Mouse (Mus musculus): ENCODE measurements around the gene 6030458C11Rik. TPM values are rescaled to one million over a fixed set of nuclear protein-coding genes. Genes with fewer than 3 reads are reported as not detected.
"Not testable (repeated sequence)": the region's sequence is repeated elsewhere in the genome, so short reads cannot be mapped to it uniquely, and the experiment has no call there.

Gene 6030458C11Rik
- polyA plus RNA-seq, 1 experiment, result 2.9 TPM

GRCm38 (mm10) chr15:12822416-12823395, 1.7 kb downstream of the 6030458C11Rik start:
- Histone ChIP-seq H3K27ac (ENCODE audit: insufficient read depth, low read depth, low read length) (no peak overlapping the region), H3K4me1 (ENCODE audit: control insufficient read depth, insufficient read depth, insufficient read length, low read length) (peaks cover 2% of the 10 kb centered on the region; the same call in 1 of the 2 replicates), H3K4me3 (ENCODE audit: low read depth, low read length) (no peak overlapping the region), H3K36me3 (ENCODE audit: control insufficient read depth, insufficient read depth, low read length) (peaks cover 25% of the 10 kb centered on the region), H3K27me3 (ENCODE audit: control insufficient read depth, insufficient read depth, low read length) (no peaks in the 10 kb centered on the region)
- WGBS, result 79% methylated on average over 9 of the region's 9 CpGs
- TF ChIP-seq POLR2A (IDR thresholded peaks at IDR 0.05; ENCODE audit: low read depth, low read length), result no peak
- no peak for TF ChIP-seq CTCF (IDR thresholded peaks at IDR 0.05; ENCODE audit: extremely low read depth, insufficient read length, insufficient replicate concordance, low read depth, low read length)

- no peak overlapping the region for H3K27ac ChIP-seq (ENCODE audit: insufficient read depth, low read depth, low read length)
- 87% methylated on average over 8 of the region's 8 CpGs for WGBS
- no peak overlapping the region for H3K4me3 ChIP-seq (ENCODE audit: low read depth, low read length)
- no peaks in the 10 kb centered on the region for H3K27me3 ChIP-seq (ENCODE audit: control insufficient read depth, insufficient read depth, low read length)
- TF ChIP-seq POLR2A (IDR thresholded peaks at IDR 0.05; ENCODE audit: low read depth, low read length) (no peak), CTCF (IDR thresholded peaks at IDR 0.05; ENCODE audit: extremely low read depth, insufficient read length, insufficient replicate concordance, low read depth, low read length) (no peak)
- peaks cover 65% of the 10 kb centered on the region for H3K36me3 ChIP-seq (ENCODE audit: control insufficient read depth, insufficient read depth, low read length)
- no peaks in the 10 kb centered on the region for H3K4me1 ChIP-seq (ENCODE audit: control insufficient read depth, insufficient read depth, insufficient read length, low read length)
Observed at GRCm38 (mm10) chr15:12817592-12817991, 6.9 kb downstream of the 6030458C11Rik start.

GRCm38 (mm10) chr15:12812646-12813045, 11.8 kb downstream of the 6030458C11Rik start:
- no peaks in the 10 kb centered on the region for H3K4me1 ChIP-seq (ENCODE audit: control insufficient read depth, insufficient read depth, insufficient read length, low read length)
- TF ChIP-seq CTCF (IDR thresholded peaks at IDR 0.05; ENCODE audit: extremely low read depth, insufficient read length, insufficient replicate concordance, low read depth, low read length) (no peak), POLR2A (IDR thresholded peaks at IDR 0.05; ENCODE audit: low read depth, low read length) (no peak)
- H3K4me3 ChIP-seq (ENCODE audit: low read depth, low read length), result no peak overlapping the region
- 94% methylated on average over 11 of the region's 11 CpGs for WGBS
- peaks cover 62% of the 10 kb centered on the region for H3K36me3 ChIP-seq (ENCODE audit: control insufficient read depth, insufficient read depth, low read length)
- no peak overlapping the region for H3K27ac ChIP-seq (ENCODE audit: insufficient read depth, low read depth, low read length)
- H3K27me3 ChIP-seq (ENCODE audit: control insufficient read depth, insufficient read depth, low read length), result no peaks in the 10 kb centered on the region

GRCm38 (mm10) chr15:12809305-12809704, 15.1 kb downstream of the 6030458C11Rik start:
- H3K4me3 ChIP-seq (ENCODE audit: low read depth, low read length), result no peak overlapping the region
- TF ChIP-seq CTCF (IDR thresholded peaks at IDR 0.05; ENCODE audit: extremely low read depth, insufficient read length, insufficient replicate concordance, low read depth, low read length) (no peak), POLR2A (IDR thresholded peaks at IDR 0.05; ENCODE audit: low read depth, low read length) (no peak)
- WGBS, result 78% methylated on average over 6 of the region's 6 CpGs

GRCm38 (mm10) chr15:12807088-12807487, 17.4 kb downstream of the 6030458C11Rik start:
- TF ChIP-seq POLR2A (IDR thresholded peaks at IDR 0.05; ENCODE audit: low read depth, low read length), result no peak
- Histone ChIP-seq H3K27ac (ENCODE audit: insufficient read depth, low read depth, low read length) (no peak overlapping the region), H3K4me3 (ENCODE audit: low read depth, low read length) (no peak overlapping the region), H3K4me1 (ENCODE audit: control insufficient read depth, insufficient read depth, insufficient read length, low read length) (no peaks in the 10 kb centered on the region; the same call in 1 of the 2 replicates), H3K27me3 (ENCODE audit: control insufficient read depth, insufficient read depth, low read length) (no peaks in the 10 kb centered on the region), H3K36me3 (ENCODE audit: control insufficient read depth, insufficient read depth, low read length) (peaks cover 22% of the 10 kb centered on the region)
- WGBS, result 89% methylated on average over 10 of the region's 10 CpGs

More at GRCm38 (mm10) chr15:12809305-12809704, 15.1 kb downstream of the 6030458C11Rik start:
- Histone ChIP-seq H3K27ac (ENCODE audit: insufficient read depth, low read depth, low read length) (no peak overlapping the region), H3K27me3 (ENCODE audit: control insufficient read depth, insufficient read depth, low read length) (no peaks in the 10 kb centered on the region), H3K36me3 (ENCODE audit: control insufficient read depth, insufficient read depth, low read length) (peaks cover 35% of the 10 kb centered on the region), H3K4me1 (ENCODE audit: control insufficient read depth, insufficient read depth, insufficient read length, low read length) (no peaks in the 10 kb centered on the region; the same call in 1 of the 2 replicates)

GRCm38 (mm10) chr15:12805071-12805470, 19.4 kb downstream of the 6030458C11Rik start:
- TF ChIP-seq CTCF (IDR thresholded peaks at IDR 0.05; ENCODE audit: extremely low read depth, insufficient read length, insufficient replicate concordance, low read depth, low read length), result no peak
- no peak for TF ChIP-seq POLR2A (IDR thresholded peaks at IDR 0.05; ENCODE audit: low read depth, low read length)
- H3K36me3 ChIP-seq (ENCODE audit: control insufficient read depth, insufficient read depth, low read length), result peaks cover 11% of the 10 kb centered on the region
- H3K27me3 ChIP-seq (ENCODE audit: control insufficient read depth, insufficient read depth, low read length), result no peaks in the 10 kb centered on the region
- H3K4me3 ChIP-seq (ENCODE audit: low read depth, low read length), result no peak overlapping the region
- no peak overlapping the region for H3K27ac ChIP-seq (ENCODE audit: insufficient read depth, low read depth, low read length)
- H3K4me1 ChIP-seq (ENCODE audit: control insufficient read depth, insufficient read depth, insufficient read length, low read length), result no peaks in the 10 kb centered on the region; the same call in 1 of the 2 replicates
- WGBS, result 78% methylated on average over 4 of the region's 4 CpGs

- not testable (repeated sequence) for H3K27me3 ChIP-seq (ENCODE audit: control insufficient read depth, insufficient read depth, low read length); H3K36me3 ChIP-seq (ENCODE audit: control insufficient read depth, insufficient read depth, low read length); H3K4me1 ChIP-seq (ENCODE audit: control insufficient read depth, insufficient read depth, insufficient read length, low read length); H3K27ac ChIP-seq (ENCODE audit: insufficient read depth, low read depth, low read length)
- WGBS, result 83% methylated on average over 2 of the region's 2 CpGs
- H3K4me3 ChIP-seq (ENCODE audit: low read depth, low read length), result peak overlapping the region; percentile 36; the same call in 1 of the 2 replicates
Observed at GRCm38 (mm10) chr15:12801142-12801506, 23.3 kb downstream of the 6030458C11Rik start.

Data from small intestine, adult 2 months (tissue).